Comparison of ENCODE assay signal across 8 mouse cellular contexts in genomic region chr1:11414560-11414959, GRCm38 (mm10). TPM values are rescaled to one million over a fixed set of nuclear protein-coding genes. Genes with fewer than 3 reads are reported as not detected.
DNase-seq lines count a peak whose midpoint lies in the region; ATAC-seq lines count a peak whose summit lies in the region.

No protein-coding gene starts in this region.

- H3K4me3 ChIP-seq in heart, embryonic 10.5 days, result peak overlapping the region; percentile 60
- H3K4me3 ChIP-seq in hindbrain, embryonic 16.5 days (ENCODE audit: low read length), result peak overlapping the region; percentile 70
- peak overlapping the region; percentile 54 for H3K4me3 ChIP-seq in midbrain, embryonic 15.5 days

- H3K36me3 ChIP-seq in heart, embryonic 10.5 days, result no peaks in the 10 kb centered on the region
- no peaks in the 10 kb centered on the region for H3K36me3 ChIP-seq in hindbrain, embryonic 16.5 days (ENCODE audit: control insufficient read depth, insufficient read depth, low read length)
- no peaks in the 10 kb centered on the region for H3K36me3 ChIP-seq in midbrain, embryonic 15.5 days (replicated peaks)

- WGBS in heart, embryonic 10.5 days, result 5% methylated on average over 9 of the region's 9 CpGs
- WGBS in hindbrain, embryonic 16.5 days, result under 1% methylated on average over 9 of the region's 9 CpGs
- 4% methylated on average over 9 of the region's 9 CpGs for WGBS in midbrain, embryonic 15.5 days

- peak overlapping the region; percentile 78 for H3K9ac ChIP-seq in hindbrain, embryonic 16.5 days (ENCODE audit: low read depth, low read length)
- peak overlapping the region; percentile 57 for H3K9ac ChIP-seq in midbrain, embryonic 15.5 days

- peaks cover 30% of the 10 kb centered on the region for H3K27me3 ChIP-seq in heart, embryonic 10.5 days (ENCODE audit: insufficient read depth, poor library complexity, severe bottlenecking)
- no peaks in the 10 kb centered on the region; the same call in 1 of the 2 replicates for H3K27me3 ChIP-seq in hindbrain, embryonic 16.5 days (replicated peaks; ENCODE audit: control insufficient read depth, insufficient read depth, low read length)
- 0 out of 2 replicates have a peak, but pooled peaks cover 7% of the 10 kb centered on the region for H3K27me3 ChIP-seq in midbrain, embryonic 15.5 days (replicated peaks)

- peak overlapping the region; percentile 92 for H3K4me2 ChIP-seq in hindbrain, embryonic 16.5 days (ENCODE audit: low read length)
- peak overlapping the region; percentile 73 for H3K4me2 ChIP-seq in midbrain, embryonic 15.5 days

- no peaks in the 10 kb centered on the region for H3K4me1 ChIP-seq in heart, embryonic 10.5 days
- peaks cover 6% of the 10 kb centered on the region; the same call in 1 of the 2 replicates for H3K4me1 ChIP-seq in hindbrain, embryonic 16.5 days (ENCODE audit: control insufficient read depth, insufficient read depth, low read depth, low read length)
- peaks cover 6% of the 10 kb centered on the region; the same call in 1 of the 2 replicates for H3K4me1 ChIP-seq in midbrain, embryonic 15.5 days

- no peak for DNase-seq in heart, embryonic 10.5 days (ENCODE audit: low spot score)
- DNase-seq in heart, adult 11 months, result no peak
- DNase-seq in right cerebral cortex, adult 18-20 months, result peak; percentile 8
- no peak for DNase-seq in right cerebral cortex, adult 2 months (ENCODE audit: low spot score in 2 of 2)
- no peak for DNase-seq in T-cell, adult 2 months (ENCODE audit: low spot score)

- no peak overlapping the region for H3K27ac ChIP-seq in heart, embryonic 10.5 days
- H3K27ac ChIP-seq in hindbrain, embryonic 16.5 days (ENCODE audit: low read depth, low read length), result peak overlapping the region; percentile 73
- H3K27ac ChIP-seq in midbrain, embryonic 15.5 days, result peak overlapping the region; percentile 67

- H3K9me3 ChIP-seq in heart, embryonic 10.5 days, result no peaks in the 10 kb centered on the region
- no peaks in the 10 kb centered on the region for H3K9me3 ChIP-seq in hindbrain, embryonic 16.5 days (ENCODE audit: control insufficient read depth, low read length)
- no peaks in the 10 kb centered on the region for H3K9me3 ChIP-seq in midbrain, embryonic 15.5 days

- peak; percentile 16; the same call in 1 of the 2 replicates for ATAC-seq in hindbrain, embryonic 16.5 days
- peak; percentile 59 for ATAC-seq in midbrain, embryonic 15.5 days (replicated peaks)
- no peak for ATAC-seq in inflammation-experienced regulatory T-cells, adult 6 months

RNA-seq across cellular contexts. Expression of gene A830018L16Rik, which starts 0.7 kb away (rescaled TPM):
- 0.12 and 0.41 TPM in 2 replicates for polyA plus RNA-seq in heart, embryonic 10.5 days (2016; fragmentation: Nextera tagmentation; extraction: Ambion mirVana)
- polyA plus RNA-seq in hindbrain, embryonic 16.5 days (2015; fragmentation: Nextera tagmentation; extraction: Ambion mirVana), result 12.9 and 15.9 TPM in 2 replicates
- polyA plus RNA-seq in midbrain, embryonic 15.5 days (2015; fragmentation: Nextera tagmentation; extraction: Ambion mirVana), result 10.5 and 10.7 TPM in 2 replicates
- polyA plus RNA-seq in inflammation-experienced regulatory T-cells, adult 6 months (2017; shearing (Covaris generic)), result under 1 TPM in 2 of 3 experiments, not detected in 1; 0.05 to 0.40 TPM
